Comparison of ENCODE assay signal across 8 mouse cellular contexts in the genomic region with DNA sequence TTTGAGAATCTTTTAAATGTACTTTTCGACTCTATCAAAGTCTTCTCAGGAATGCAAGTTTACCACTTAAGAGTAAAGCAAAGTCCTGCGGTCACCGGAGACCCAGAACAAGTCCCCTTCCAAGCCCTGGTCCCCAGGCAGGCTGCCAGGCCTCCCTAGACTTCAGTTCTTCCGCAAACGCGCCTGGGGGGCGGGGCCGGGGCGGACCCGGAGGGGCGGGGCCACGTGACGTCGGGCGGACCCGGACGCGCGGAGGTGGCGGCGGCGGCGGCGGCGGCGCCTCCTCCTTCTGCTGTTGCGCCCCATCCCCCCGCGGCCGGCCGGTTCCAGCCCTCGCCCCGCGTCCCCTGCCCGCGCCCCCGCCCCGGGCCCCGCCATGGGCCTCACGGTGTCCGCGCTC. TPM values are rescaled to one million over a fixed set of nuclear protein-coding genes. Genes with fewer than 3 reads are reported as not detected.
DNase-seq lines count a peak whose midpoint lies in the region; ATAC-seq and TF ChIP-seq lines count a peak whose summit lies in the region.

A gene (plus strand): TSS at position 248 of the 400 bp plus-strand sequence.

- peak within 1 kb of the TSS; percentile 77 for H3K9ac ChIP-seq in embryonic facial prominence, embryonic 15.5 days
- H3K9ac ChIP-seq in kidney, embryonic 14.5 days (ENCODE audit: low read depth, low read length) = peak within 1 kb of the TSS; percentile 91
- peak within 1 kb of the TSS; percentile 98 for H3K9ac ChIP-seq in limb, embryonic 15.5 days

- peak; percentile 64; the same call in 1 of the 2 replicates for TF ChIP-seq POLR2A in bone marrow, adult 2 months (IDR thresholded peaks at IDR 0.05; ENCODE audit: borderline replicate concordance, control insufficient read depth, low read depth, low read length)

- H3K27me3 ChIP-seq in embryonic facial prominence, embryonic 15.5 days = no peaks in the 10 kb centered on the region
- no peaks in the 10 kb centered on the region for H3K27me3 ChIP-seq in kidney, embryonic 14.5 days (ENCODE audit: control insufficient read depth, insufficient read depth, low read length)
- no peaks in the 10 kb centered on the region for H3K27me3 ChIP-seq in limb, embryonic 15.5 days

- TF ChIP-seq CTCF in bone marrow, adult 2 months (IDR thresholded peaks at IDR 0.05; ENCODE audit: control insufficient read depth, insufficient read depth, low read length) = no peak

- no peaks in the 10 kb centered on the region; the same call in none of the 2 replicates for H3K4me1 ChIP-seq in bone marrow, adult 2 months (ENCODE audit: control insufficient read depth, insufficient read depth, low read length)
- H3K4me1 ChIP-seq in embryonic facial prominence, embryonic 15.5 days = peaks cover 44% of the 10 kb centered on the region
- peaks cover 18% of the 10 kb centered on the region for H3K4me1 ChIP-seq in kidney, embryonic 14.5 days (ENCODE audit: control insufficient read depth, insufficient read depth, low read length)
- peaks cover 41% of the 10 kb centered on the region for H3K4me1 ChIP-seq in limb, embryonic 15.5 days

- peak; percentile 88 for DNase-seq in 3T3-L1 (ENCODE audit: low read depth, low spot score)
- peak; percentile 93 to 94 for DNase-seq in heart, adult 9 months (ENCODE audit: low spot score in 2 of 2)
- DNase-seq in monocyte, adult 2 months (ENCODE audit: low read depth in 1 of 2, low spot score in 2 of 2) = peak; percentile 67 to 89
- DNase-seq in spleen, postnatal 36 days (ENCODE audit: low spot score in 2 of 2) = peak; percentile 92

- peak within 1 kb of the TSS; percentile 88 for H3K4me2 ChIP-seq in embryonic facial prominence, embryonic 15.5 days (replicated peaks)
- peak within 1 kb of the TSS; percentile 64 for H3K4me2 ChIP-seq in kidney, embryonic 14.5 days (replicated peaks; ENCODE audit: low read depth, low read length)
- peak within 1 kb of the TSS; percentile 58 for H3K4me2 ChIP-seq in limb, embryonic 15.5 days

- 1% methylated on average over 29 of the region's 42 CpGs for WGBS in bone marrow, adult 2 months
- under 1% methylated on average over 31 of the region's 42 CpGs for WGBS in embryonic facial prominence, embryonic 15.5 days
- under 1% methylated on average over 13 of the region's 42 CpGs for WGBS in kidney, embryonic 14.5 days
- WGBS in limb, embryonic 15.5 days = under 1% methylated on average over 28 of the region's 42 CpGs

- peak; percentile 81 for ATAC-seq in embryonic facial prominence, embryonic 15.5 days (ENCODE audit: insufficient number of reproducible peaks, low FRiP score, low TSS enrichment, low read depth)
- ATAC-seq in kidney, embryonic 14.5 days (ENCODE audit: low FRiP score, low TSS enrichment) = peak; percentile 79
- ATAC-seq in limb, embryonic 15.5 days (ENCODE audit: insufficient number of reproducible peaks, low FRiP score, low TSS enrichment, low read depth) = peak; percentile 66

- H3K4me3 ChIP-seq in bone marrow, adult 2 months (replicated peaks; ENCODE audit: control insufficient read depth, low read depth, low read length) = peak within 1 kb of the TSS; percentile 97
- peak within 1 kb of the TSS; percentile 69 for H3K4me3 ChIP-seq in embryonic facial prominence, embryonic 15.5 days (replicated peaks)
- peak within 1 kb of the TSS; percentile 97 for H3K4me3 ChIP-seq in kidney, embryonic 14.5 days (ENCODE audit: low read length)
- peak within 1 kb of the TSS; percentile 95 for H3K4me3 ChIP-seq in limb, embryonic 15.5 days

- peaks cover 39% of the 10 kb centered on the region for H3K36me3 ChIP-seq in embryonic facial prominence, embryonic 15.5 days
- H3K36me3 ChIP-seq in kidney, embryonic 14.5 days (ENCODE audit: control insufficient read depth, insufficient read depth, low read length) = peaks cover 26% of the 10 kb centered on the region
- H3K36me3 ChIP-seq in limb, embryonic 15.5 days = peaks cover 28% of the 10 kb centered on the region

- no peaks in the 10 kb centered on the region for H3K9me3 ChIP-seq in embryonic facial prominence, embryonic 15.5 days (replicated peaks)
- no peaks in the 10 kb centered on the region for H3K9me3 ChIP-seq in kidney, embryonic 14.5 days (ENCODE audit: control insufficient read depth, low read length)
- H3K9me3 ChIP-seq in limb, embryonic 15.5 days = no peaks in the 10 kb centered on the region

- H3K27ac ChIP-seq in bone marrow, adult 2 months (ENCODE audit: control insufficient read depth, insufficient read depth, low read depth, low read length, poor library complexity) = peak within 1 kb of the TSS; percentile 88
- H3K27ac ChIP-seq in embryonic facial prominence, embryonic 15.5 days (replicated peaks) = peak within 1 kb of the TSS; percentile 85
- peak within 1 kb of the TSS; percentile 73 for H3K27ac ChIP-seq in kidney, embryonic 14.5 days (ENCODE audit: low read depth, low read length)
- H3K27ac ChIP-seq in limb, embryonic 15.5 days = peak within 1 kb of the TSS; percentile 79

RNA-seq across cellular contexts. Expression of the gene that starts here (rescaled TPM):
- 529 and 753 TPM in 2 replicates for polyA plus RNA-seq in bone marrow, adult 2 months (2011; ENCODE audit: insufficient read depth, insufficient read length, low replicate concordance, missing spikeins)
- polyA plus RNA-seq in embryonic facial prominence, embryonic 15.5 days (2015; fragmentation: Nextera tagmentation; extraction: Ambion mirVana) = 419 and 430 TPM in 2 replicates
- polyA plus RNA-seq in kidney, embryonic 14.5 days (2014; fragmentation: Nextera tagmentation; extraction: Ambion mirVana) = 283 and 293 TPM in 2 replicates
- 395 and 420 TPM in 2 replicates for polyA plus RNA-seq in limb, embryonic 15.5 days (2015; fragmentation: Nextera tagmentation; extraction: Ambion mirVana)

Comparison
In these comparisons a context has a peak if more than half of its experiments do, and no peak if none do; other contexts are left out.
1. Peak in every context shown above with its lines: DNase-seq, ATAC-seq, H3K4me3 ChIP-seq and H3K27ac ChIP-seq.